Mouse (Mus musculus) E14TG2a.4 (cell line): ENCODE measurements around the gene Cd300lf.

Source experiments
- CTCF ChIP-seq: conservative IDR thresholded peaks from 2 replicates; pipeline ENCODE4 v1.5.1; 2014; ENCODE audit warnings: low read length
- NANOG ChIP-seq: IDR thresholded peaks from 2 replicates; pipeline ENCODE4 v1.6.1; 2014; ENCODE audit warnings: borderline replicate concordance, low read length, mixed read lengths
- POU5F1 ChIP-seq: IDR thresholded peaks from 2 replicates; pipeline ENCODE4 v1.6.1; 2014; ENCODE audit warnings: low read length, borderline replicate concordance

DNA sequence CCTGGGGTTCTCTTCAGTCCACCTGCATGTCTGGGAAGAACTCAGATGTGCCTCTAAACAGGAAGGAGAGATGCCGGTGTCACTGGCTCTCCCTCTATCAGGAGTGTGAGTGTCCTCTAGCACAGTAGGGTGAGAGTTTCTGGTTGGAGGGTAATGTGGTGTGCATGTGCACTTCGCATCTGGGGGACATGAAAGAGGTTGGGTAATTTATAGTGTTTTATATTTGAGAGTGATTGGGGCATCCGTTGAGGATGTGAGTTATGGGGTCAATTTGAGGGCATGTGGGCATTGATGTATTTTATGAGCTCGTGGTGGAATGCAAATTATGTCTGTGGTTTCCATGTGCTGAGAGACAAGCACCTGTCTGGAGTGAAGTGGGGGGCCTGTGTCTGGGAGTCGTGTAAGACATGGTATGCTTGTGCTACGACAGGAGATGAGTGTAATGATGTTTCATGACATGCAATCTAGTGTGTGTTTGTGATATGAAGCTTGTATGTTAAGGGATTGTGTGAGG, 17.0 kb upstream of the Cd300lf start:
- TF ChIP-seq CTCF: no peak
- no peak for TF ChIP-seq POU5F1
- no peak for TF ChIP-seq NANOG
